ENCODE assay signal across 17 mouse cellular contexts in the genomic region with DNA sequence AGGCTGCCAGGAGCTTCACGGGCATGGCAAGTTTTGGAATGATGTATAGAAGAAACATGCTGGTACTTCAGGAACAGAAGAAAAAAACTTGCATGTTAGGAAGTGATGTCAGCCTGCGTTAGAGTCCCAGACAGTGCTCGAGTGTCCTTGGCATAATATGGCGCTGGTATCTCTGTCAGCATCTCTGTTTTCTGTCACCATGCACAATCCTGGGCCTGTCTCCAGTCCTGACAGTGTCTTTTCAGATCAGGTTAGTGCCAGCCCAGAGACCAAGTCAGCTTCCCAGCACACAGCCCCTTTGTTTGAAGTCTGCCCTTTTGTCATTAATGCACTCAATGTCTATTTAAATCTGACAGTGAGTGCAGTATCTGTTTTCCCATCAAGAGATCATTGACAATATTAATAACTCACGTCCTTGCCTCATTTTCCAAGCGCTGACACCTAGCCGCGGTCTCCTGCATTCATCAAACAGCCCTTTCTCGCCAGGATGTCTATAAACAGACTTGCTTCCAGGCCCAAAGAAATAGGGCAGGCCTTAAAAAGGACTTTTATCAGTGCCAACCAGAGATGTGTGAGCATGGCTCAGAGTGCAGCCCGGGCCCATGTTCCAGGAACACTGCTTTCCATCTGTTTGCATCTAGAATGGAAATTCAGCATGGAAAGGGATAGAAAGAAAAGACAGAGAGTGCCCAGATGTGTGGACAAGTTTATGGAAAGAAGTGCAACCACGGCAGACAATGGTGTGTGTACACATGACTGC.
DNase-seq lines count a peak whose midpoint lies in the region; ATAC-seq lines count a peak whose summit lies in the region.
"Had no signal": no experiment of that assay in that cellular context is flagged by ENCODE, and none has a peak within 500 bp of the region (broad histone marks: within the 10 kb centered on the region; RNA-seq: fewer than 3 reads in every experiment).

No protein-coding gene starts in this region.

- no peak overlapping the region for H3K4me3 ChIP-seq in hindbrain, embryonic 11.5 days (ENCODE audit: low read depth, low read length)
- H3K4me3 ChIP-seq: embryonic facial prominence, embryonic 15.5 days; gastrocnemius, adult 2 months; heart, embryonic 10.5 days; limb, embryonic 12.5 days had no signal

- H3K4me1 ChIP-seq in hindbrain, embryonic 11.5 days (replicated peaks; ENCODE audit: control insufficient read depth, insufficient read depth, low read length), result no peaks in the 10 kb centered on the region
- H3K4me1 ChIP-seq: heart, embryonic 10.5 days had no signal

- no peaks in the 10 kb centered on the region for H3K27me3 ChIP-seq in hindbrain, embryonic 11.5 days (ENCODE audit: control insufficient read depth, insufficient read depth, low read length)
- H3K27me3 ChIP-seq: CH12.LX; embryonic facial prominence, embryonic 15.5 days had no signal

- H3K9me3 ChIP-seq in hindbrain, embryonic 11.5 days (ENCODE audit: control insufficient read depth, low read length), result no peaks in the 10 kb centered on the region
- H3K9me3 ChIP-seq: embryonic facial prominence, embryonic 15.5 days; heart, embryonic 10.5 days; limb, embryonic 12.5 days had no signal

- H3K36me3 ChIP-seq in hindbrain, embryonic 11.5 days (ENCODE audit: control insufficient read depth, insufficient read depth, low read length), result no peaks in the 10 kb centered on the region
- H3K36me3 ChIP-seq: embryonic facial prominence, embryonic 15.5 days; heart, embryonic 10.5 days; limb, embryonic 12.5 days had no signal

- 58% methylated on average over 11 of the region's 11 CpGs for WGBS in hindbrain, embryonic 11.5 days

- ATAC-seq in hindbrain, embryonic 11.5 days (ENCODE audit: low FRiP score), result no peak
- ATAC-seq: liver, postnatal 0 days had no signal

- no peak overlapping the region for H3K9ac ChIP-seq in hindbrain, embryonic 11.5 days (ENCODE audit: low read depth, low read length)
- H3K9ac ChIP-seq: embryonic facial prominence, embryonic 15.5 days; limb, embryonic 12.5 days; liver, postnatal 0 days had no signal

- H3K4me2 ChIP-seq in hindbrain, embryonic 11.5 days (replicated peaks; ENCODE audit: low read depth, low read length), result no peak overlapping the region
- H3K4me2 ChIP-seq: embryonic facial prominence, embryonic 15.5 days; limb, embryonic 12.5 days had no signal

- DNase-seq in layer of hippocampus, adult 11-12 months (ENCODE audit: low spot score), result peak; percentile 9
- DNase-seq in layer of hippocampus, adult 9-10 months (ENCODE audit: low spot score), result no peak
- peak; percentile 38 to 58 for DNase-seq in right cerebral cortex, postnatal 10 days (ENCODE audit: low spot score in 2 of 2)
- no peak for DNase-seq in right cerebral cortex, postnatal 4 days
- peak; percentile 14 for DNase-seq in hindbrain, embryonic 11.5 days (ENCODE audit: low spot score)
- peak; percentile 8 for DNase-seq in telencephalon, adult 2 months (ENCODE audit: low read depth, low spot score)
- DNase-seq in heart, adult 18-20 months, result no peak
- DNase-seq in frontal cortex, postnatal 25 days (ENCODE audit: low spot score in 2 of 2), result no peak
- DNase-seq: adrenal gland, adult 8-10 months; gastrocnemius, adult 2 months; kidney, adult 9 months; liver, postnatal 0 days; thymus, adult 2 months had no signal

- H3K27ac ChIP-seq in hindbrain, embryonic 11.5 days (ENCODE audit: low read depth, low read length), result no peak overlapping the region
- H3K27ac ChIP-seq: embryonic facial prominence, embryonic 15.5 days; gastrocnemius, adult 2 months; heart, embryonic 10.5 days; limb, embryonic 12.5 days had no signal

Comparison
In these comparisons a context has a peak if more than half of its experiments do, and no peak if none do; other contexts are left out.
1. DNase-seq: peak in layer of hippocampus, adult 11-12 months (single experiment), right cerebral cortex, postnatal 10 days (2 of 2), hindbrain, embryonic 11.5 days (single experiment) and telencephalon, adult 2 months (single experiment); none in layer of hippocampus, adult 9-10 months (single experiment), right cerebral cortex, postnatal 4 days (single experiment), heart, adult 18-20 months (0 of 2) and frontal cortex, postnatal 25 days (0 of 2).